Mouse (Mus musculus) cerebellum, postnatal 10 days (tissue): ENCODE results near the gene Sez6l2.
A peak's percentile ranks its signal among the peaks of the same experiment; 100 is the strongest.
"Not testable (repeated sequence)": the region's sequence is repeated elsewhere in the genome, so short reads cannot be mapped to it uniquely, and the experiment has no call there.

Experiments
- DNase-seq, 2 experiments: peaks; one replicate each; pipeline ENCODE4 v3.0.0; 2021; ENCODE audit warnings: mixed read lengths in 2 of 2

Gene Sez6l2

DNA sequence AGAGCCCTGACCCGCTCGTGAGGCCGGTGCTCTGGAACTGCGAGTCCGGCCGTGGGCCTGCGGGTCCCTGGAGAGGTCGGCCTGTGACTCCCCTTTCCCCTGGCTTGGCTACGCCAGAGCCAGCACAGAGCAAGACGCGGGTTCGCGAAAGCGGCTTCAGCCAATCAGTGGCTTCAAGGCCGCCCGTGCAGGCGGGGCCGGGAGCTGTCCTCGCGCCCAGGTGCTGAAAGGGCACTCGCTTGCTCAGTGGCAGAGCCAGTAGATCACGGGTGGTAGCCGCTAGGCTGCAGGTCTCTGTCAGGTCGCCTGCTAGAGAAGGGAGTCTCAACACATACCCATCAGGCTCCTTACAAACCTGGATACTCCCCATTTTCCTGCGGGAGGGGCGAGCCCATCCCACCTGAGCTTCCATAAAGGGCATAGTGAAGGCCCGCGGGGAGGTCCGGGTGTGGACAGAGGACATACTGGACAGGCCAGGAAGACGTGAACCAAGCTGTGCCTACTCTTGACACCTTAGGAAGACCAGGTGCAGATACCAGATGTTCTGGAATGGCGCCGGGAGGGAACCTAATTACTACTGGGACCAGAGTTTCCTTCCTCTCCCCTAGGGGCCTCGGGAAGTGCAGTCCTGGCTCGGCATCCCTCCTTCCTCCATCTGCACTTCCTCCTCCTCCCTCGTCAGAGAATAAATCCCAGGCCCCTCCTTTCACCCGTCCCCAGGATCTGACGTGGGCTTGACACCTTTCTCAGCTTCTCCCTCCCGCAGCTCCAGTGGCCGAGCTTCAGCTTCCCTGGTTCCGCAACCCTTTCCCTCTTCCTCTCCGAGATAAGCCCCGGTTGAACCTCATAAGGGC is at the start of gene Sez6l2:
Gene Sez6l2, plus strand, starts transcription at position 771 of the 854 bp plus-strand sequence.
- DNase-seq: peak; percentile 90 to 92

DNA sequence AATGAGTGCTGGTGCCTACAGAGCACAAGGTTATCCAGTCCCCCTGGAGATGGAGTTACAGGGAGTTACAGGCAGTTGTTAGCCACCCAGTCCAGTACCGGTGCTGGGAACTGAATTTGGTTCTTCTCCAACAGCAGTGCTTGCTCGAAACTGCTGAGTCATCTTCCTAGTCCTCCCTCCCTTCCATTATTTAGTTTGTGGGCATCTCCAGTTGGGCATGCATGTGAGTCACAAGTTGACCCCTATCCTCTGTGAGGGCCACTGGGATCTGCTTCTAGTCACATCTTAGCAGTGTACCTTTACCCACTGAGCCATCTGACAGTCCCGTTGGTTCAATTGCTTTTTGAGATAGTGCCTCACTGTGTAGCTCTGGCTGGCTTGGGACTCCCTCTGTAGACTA is 44.8 kb upstream of the Sez6l2 start:
- no peak for DNase-seq

DNA sequence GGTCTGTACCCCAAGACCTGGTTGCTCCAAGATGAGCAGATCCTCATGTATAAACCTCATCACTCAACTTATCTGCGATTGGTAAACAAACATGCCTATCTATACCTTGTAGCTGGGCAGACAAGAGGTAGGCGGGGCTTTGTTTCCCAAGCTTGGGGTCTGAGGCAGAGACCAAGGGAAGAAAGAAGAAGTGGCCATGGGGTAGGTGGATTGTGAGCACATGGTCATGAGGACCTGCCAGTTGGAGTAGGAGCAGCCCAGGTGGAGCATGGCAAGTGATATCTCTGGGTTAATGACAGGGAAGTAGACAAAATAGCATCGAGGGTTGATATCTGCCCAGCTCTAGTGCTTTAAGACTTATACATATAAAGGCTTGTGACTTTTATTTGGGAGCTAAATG is 35.5 kb upstream of the Sez6l2 start:
- DNase-seq: no peak

GRCm38 (mm10) chr7:126918356-126918755 is 32.0 kb upstream of the Sez6l2 start:
- DNase-seq: not testable (repeated sequence)

GRCm38 (mm10) chr7:126919973-126920372 is 30.4 kb upstream of the Sez6l2 start:
- no peak for DNase-seq

DNA sequence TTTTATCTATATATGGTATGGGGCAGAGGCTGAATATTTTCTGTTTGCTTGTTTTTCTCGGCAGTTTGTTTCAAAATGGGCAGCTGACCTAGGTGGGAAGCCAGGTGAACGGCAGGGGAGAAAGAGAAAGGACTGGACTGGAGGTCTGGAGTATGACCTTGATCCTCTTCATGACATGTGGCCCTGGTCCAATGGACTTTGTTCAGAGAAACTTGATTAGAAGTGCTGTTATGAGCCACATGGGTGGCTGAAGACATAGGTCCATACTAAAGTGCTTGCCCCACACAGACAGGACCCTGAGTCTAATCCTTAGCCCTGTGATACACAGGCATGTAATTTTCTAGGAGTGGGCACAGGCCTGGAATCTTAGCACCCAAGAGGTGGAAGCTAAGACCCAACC is 28.8 kb upstream of the Sez6l2 start:
- no peak for DNase-seq

- peak; percentile 28 to 47 for DNase-seq
Measured at GRCm38 (mm10) chr7:126922624-126923060, 27.7 kb upstream of the Sez6l2 start, which contains the start of gene Tmem219. Tmem219 (minus strand) TSS chr7:126922917.

- DNase-seq: no peak
Measured at GRCm38 (mm10) chr7:126923999-126924398, 26.4 kb upstream of the Sez6l2 start.

DNA sequence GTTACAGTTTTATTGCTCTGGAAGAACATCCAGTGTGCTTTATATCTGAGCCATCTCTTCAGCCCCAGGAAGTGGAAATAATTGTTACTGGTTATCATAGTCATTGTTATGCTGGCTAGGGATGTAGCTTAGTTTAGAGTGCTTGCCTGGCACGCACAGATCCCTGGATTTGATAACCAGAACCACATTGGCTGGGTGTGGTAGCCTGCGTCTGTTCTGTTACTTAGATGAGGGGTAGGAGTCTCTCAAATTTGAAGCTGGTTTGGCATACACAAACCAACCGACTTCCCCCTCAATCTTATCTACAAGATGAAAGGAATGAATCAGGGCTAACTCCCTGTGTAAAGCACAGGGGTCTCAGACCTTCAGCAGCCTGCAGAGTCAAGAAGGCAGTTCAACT is 24.1 kb upstream of the Sez6l2 start:
- DNase-seq: no peak

DNA sequence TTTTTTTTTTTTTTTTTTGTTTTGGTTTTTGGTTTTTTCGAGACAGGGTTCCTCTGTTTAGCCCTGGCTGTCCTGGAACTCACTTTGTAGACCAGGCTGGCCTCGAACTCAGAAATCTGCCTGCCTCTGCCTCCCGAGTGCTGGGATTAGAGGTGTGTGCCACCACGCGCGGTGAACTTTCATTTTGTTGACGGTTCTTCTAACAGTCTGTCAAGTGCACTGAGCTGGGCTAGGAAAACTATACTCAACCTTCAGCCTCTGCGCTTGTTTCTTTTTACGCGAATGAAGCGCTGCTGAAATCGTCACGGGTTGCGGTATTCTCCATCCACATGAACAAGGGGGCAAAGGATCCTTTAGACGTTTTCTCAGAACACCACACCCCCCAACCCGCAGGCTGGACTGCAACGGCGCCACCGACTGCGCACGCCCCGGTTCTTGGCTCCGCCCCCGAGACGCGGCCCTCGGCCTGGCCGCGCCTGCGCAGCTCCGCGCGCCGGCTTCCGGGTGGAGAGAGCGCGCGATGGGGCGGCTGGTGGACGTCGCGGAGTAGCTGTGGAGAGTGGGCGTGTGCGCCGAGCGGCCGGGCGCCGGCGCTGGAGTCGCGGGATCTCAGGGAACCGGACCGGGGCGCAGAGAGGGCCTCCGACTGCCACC is 21.9 kb upstream of the Sez6l2 start, which contains the start of gene Kctd13:
Gene Kctd13, plus strand, starts transcription at position 496 of the 654 bp plus-strand sequence.
- DNase-seq: peak; percentile 95 to 97

DNA sequence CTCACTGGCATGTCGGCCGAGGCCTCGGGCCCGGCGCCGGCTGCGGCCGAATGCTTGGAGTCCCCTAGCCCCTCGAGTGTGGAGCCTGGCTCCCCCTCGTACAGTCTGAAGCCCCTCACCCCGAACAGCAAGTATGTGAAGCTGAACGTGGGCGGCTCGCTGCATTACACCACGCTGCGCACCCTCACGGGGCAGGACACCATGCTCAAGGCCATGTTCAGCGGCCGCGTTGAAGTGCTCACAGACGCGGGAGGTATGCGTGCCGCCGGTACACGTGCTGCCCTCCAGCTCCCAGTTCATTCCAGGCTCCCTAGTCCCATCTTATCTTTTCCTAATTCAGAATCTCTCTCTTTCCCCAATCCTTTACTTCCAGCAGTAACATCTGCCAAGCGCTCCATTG is 21.3 kb upstream of the Sez6l2 start:
- DNase-seq: no peak

DNA sequence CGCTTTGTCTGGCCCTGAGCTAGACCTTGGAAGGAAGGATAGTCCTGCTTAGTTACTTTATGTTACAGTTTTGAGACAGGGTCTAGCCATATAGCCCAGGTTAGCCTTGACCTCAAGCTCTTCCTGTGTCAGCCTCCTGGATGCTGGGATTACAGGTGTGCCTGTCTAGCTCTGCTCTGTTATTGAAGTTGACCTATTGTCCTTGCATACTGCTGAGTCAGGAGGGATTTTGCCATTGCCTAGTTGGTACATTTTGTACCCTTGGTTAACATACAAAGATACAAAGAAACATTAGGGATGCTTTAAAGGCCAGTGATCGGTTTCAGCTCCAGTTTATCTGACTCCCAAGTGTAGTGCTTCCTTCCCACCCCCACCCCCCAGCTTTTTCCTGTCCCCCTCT is 17.7 kb upstream of the Sez6l2 start:
- no peak for DNase-seq

DNA sequence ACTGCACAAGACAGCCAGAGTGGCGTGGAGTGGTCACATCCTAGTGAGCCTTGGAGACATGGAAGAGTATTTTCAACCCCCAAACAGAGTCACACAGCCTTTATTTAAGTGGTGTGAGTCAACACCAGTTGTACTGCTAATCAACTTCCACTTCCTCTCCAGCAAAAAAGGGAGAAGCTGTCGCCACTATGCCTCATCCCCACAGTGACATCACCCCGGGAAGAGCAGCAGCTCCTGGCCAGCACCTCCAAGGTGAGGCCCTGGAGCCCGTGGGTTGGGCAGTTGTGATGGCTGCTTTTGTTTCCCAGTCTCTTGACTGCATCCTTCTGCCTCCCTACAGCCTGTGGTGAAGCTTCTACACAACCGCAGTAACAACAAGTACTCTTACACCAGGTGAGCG is 9.2 kb upstream of the Sez6l2 start:
- no peak for DNase-seq

DNA sequence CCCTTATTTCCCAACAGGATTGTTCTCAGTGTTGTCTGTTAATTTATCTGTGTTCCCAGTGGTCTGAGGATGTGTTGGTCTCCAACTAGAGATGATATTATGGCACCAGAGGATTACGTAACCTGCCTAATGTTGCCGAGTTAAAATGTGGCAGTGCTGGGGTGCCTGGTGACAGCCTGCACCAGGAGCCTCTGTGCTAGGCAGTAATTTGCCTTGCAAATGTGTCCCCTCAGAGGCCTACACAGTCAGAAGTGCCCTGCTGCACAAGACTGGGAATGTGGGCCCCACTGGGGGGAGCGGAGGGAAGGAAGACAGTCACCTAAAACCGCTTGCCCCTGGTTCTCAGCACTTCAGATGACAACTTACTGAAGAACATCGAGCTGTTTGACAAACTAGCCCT is 8.6 kb upstream of the Sez6l2 start:
- no peak for DNase-seq

- DNase-seq: peak; percentile 81 to 88
Measured at GRCm38 (mm10) chr7:126946530-126946929, 3.8 kb upstream of the Sez6l2 start.

GRCm38 (mm10) chr7:126948626-126949025 is 1.7 kb upstream of the Sez6l2 start:
- peak; percentile 33 to 35 for DNase-seq

DNA sequence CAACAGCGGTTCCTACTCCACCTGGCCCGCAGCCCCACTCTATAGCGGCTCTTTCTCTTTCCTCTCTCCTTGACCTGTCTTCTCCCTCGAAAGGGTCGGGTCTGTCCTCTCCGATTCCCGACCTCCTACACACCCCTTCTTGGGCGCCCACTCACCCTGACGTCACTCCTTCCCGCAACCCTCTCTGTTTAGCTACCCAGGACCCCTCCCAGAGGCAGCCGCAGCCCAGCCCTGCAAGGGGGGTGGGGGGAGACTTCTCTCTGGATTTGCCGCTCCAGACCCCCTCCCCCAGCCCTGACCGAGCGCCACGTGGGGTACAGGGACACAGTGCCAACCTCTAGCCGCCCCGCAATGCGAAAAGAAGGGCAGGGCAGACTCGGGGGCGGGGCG is 965 bp upstream of the Sez6l2 start, which contains the start of gene Asphd1:
Gene Asphd1, minus strand, starts transcription at position 180 of the 390 bp plus-strand sequence.
- DNase-seq: peak; percentile 86 to 88

- DNase-seq: peak; percentile 84
Measured at GRCm38 (mm10) chr7:126950647-126951615, 568 bp downstream of the Sez6l2 start.

- peak in 1 of 2 experiments; percentile 44 for DNase-seq
Measured at GRCm38 (mm10) chr7:126951741-126952140, 1.4 kb downstream of the Sez6l2 start.

- peak; percentile 29 to 47 for DNase-seq
Measured at GRCm38 (mm10) chr7:126952646-126953045, 2.3 kb downstream of the Sez6l2 start.

DNA sequence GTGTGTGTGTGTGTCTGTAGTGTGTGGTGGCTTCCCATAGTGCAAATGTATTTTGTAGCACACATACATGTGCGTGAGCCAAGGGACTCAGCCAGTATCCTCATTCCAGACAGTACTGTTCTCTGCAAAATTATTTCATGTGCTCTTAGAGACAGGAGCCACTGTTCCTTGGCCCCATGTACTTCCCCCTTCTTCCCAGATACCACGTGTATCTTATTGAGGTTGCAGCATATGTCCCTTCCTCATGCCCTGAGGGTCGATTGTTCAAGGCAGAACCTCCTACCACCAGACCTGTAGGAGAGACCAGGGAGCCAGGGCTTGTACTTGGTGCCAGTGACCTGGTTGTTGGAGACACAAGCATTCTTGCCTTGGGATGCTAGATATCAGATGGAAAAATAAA is 4.8 kb downstream of the Sez6l2 start:
- no peak for DNase-seq

DNA sequence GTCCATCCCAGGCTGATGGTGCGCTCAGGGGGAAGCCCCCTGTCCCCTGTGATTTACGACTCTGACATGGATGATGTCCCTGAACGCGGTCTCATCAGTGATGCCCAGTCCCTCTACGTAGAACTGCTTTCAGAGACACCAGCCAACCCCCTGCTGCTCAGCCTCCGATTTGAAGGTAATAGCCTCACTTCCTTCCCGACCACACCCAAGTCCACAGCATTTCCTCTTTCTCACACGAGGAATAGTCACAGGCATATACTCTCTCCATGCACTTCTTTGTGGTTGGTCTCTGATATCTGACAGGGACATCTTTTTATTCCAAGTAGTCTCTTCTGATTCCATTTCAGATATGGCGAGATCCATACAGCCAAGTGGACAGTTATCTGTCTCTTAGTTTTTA is 9.4 kb downstream of the Sez6l2 start:
- DNase-seq: no peak

DNA sequence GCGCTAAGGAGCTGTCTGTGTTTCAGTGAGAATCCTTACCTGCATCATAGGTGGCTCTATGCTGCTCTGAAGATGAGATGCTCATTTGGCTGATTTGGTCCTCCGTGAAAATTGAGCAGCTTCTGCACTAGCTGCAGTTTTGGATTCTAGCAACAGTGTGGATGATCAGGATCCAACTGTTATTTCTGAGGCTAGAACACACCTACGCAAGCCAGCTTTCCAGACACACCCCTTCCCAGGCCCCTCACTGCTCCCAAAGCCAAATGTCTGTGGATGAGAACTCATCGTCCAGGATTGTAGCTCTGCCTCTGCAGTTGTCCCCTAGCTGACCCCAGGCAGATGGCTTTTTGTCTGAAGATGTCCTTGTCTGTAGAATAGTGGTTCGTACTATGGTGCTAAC is 10.7 kb downstream of the Sez6l2 start:
- no peak for DNase-seq
